Mouse (Mus musculus) bone marrow macrophage, adult 2 months (primary cell): ENCODE data around the gene Nepro.

ENCODE experiments used
- CTCF ChIP-seq: IDR thresholded peaks from 2 replicates; pipeline ENCODE4 v1.5.1; 2012; ENCODE audit warnings: low read depth, mild to moderate bottlenecking, low read length, moderate library complexity
- POLR2A ChIP-seq: IDR thresholded peaks from 2 replicates; pipeline ENCODE4 v1.6.1; 2012; ENCODE audit warnings: mild to moderate bottlenecking, low read depth, low read length, borderline replicate concordance

GRCm38 (mm10) chr16:44724847-44725246 lies 746 bp downstream of the Nepro start:
- TF ChIP-seq CTCF (no peak), POLR2A (no peak)
